Mouse (Mus musculus) lung, postnatal 0 days (tissue): ENCODE measurements around the gene Prss28.

Experiments
- CTCF ChIP-seq: IDR thresholded peaks from 2 replicates; pipeline ENCODE4 v1.5.1; 2016; ENCODE audit warnings: antibody characterized with exemption, mild to moderate bottlenecking
- EP300 ChIP-seq: IDR thresholded peaks from 2 replicates; pipeline ENCODE4 v1.6.1; 2016; ENCODE audit warnings: antibody characterized with exemption, mild to moderate bottlenecking, control low read depth

- TF ChIP-seq CTCF: no peak
- TF ChIP-seq EP300: no peak
Measured at GRCm38 (mm10) chr17:25318354-25318753, 9.9 kb downstream of the Prss28 start, which contains the start of gene Prss29.
